Comparison of ENCODE assay signal across 8 mouse cellular contexts in the genomic region with DNA sequence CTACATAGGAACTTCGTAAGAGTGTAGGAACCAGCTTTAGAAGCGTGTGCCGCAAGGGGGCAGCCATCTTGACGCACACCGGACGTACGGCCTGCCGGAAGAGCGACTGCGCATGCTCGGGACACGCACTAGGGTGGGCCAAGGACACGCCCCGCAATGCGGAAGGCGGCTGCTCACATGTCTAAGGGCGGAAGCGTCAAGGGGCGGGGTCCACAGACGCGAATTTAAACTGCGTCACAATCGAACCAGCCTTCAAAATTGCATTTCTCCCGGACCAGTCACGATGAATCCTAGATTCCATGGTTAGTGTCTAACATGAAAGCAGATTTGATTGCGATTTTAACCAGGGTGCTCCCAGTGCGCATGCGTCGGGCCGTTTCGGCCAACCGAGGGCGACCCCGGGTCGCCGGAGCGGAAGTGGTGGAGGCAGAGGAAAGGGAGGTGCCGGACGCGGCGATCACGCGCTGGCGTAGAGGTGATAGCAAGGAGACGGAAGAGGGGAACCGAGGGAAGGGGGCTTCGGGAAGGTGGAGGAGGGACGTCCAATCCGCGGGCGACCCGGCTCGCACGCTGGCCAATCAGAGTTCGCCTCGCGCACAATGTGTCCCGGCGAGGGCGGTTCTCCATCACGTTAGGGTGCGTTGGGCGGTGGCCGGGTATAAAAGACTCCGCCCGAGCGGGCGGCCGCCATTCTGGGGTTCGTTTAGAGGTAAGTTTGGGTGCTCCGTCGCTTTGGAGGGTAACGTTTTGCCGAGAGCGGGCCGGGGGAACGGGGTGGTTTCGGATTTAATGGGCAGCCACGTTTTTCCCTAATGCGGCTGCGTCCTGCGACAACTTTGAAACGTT. TPM values are rescaled to one million over a fixed set of nuclear protein-coding genes. Genes with fewer than 3 reads are reported as not detected.
A peak's percentile ranks its signal among the peaks of the same experiment; 100 is the strongest.
DNase-seq lines count a peak whose midpoint lies in the region; ATAC-seq lines count a peak whose summit lies in the region.

A gene (minus strand): TSS at position 93 of the 846 bp plus-strand sequence.
A gene (plus strand): TSS at position 138 of the 846 bp plus-strand sequence.

- ATAC-seq in erythroblast, adult 5-6 weeks (replicated peaks; ENCODE audit: low FRiP score, poor library complexity, severe bottlenecking): peak; percentile 74
- peak; percentile 95 for ATAC-seq in kidney, embryonic 15.5 days (replicated peaks; ENCODE audit: low FRiP score)
- peak; percentile 76 for ATAC-seq in monocyte, adult 5-6 weeks (replicated peaks; ENCODE audit: insufficient number of reproducible peaks, low FRiP score, low TSS enrichment, poor library complexity, severe bottlenecking)

- H3K36me3 ChIP-seq in heart, embryonic 10.5 days: peaks cover 36% of the 10 kb centered on the region
- peaks cover 33% of the 10 kb centered on the region for H3K36me3 ChIP-seq in kidney, embryonic 15.5 days

- H3K4me1 ChIP-seq in heart, embryonic 10.5 days: peaks cover 25% of the 10 kb centered on the region
- peaks cover 37% of the 10 kb centered on the region for H3K4me1 ChIP-seq in kidney, embryonic 15.5 days

- DNase-seq in B cell, adult 2 months: peak; percentile 97 to 98
- peak; percentile 100 for DNase-seq in brain, adult 2 months (ENCODE audit: low read depth, low spot score)
- peak; percentile 100 for DNase-seq in heart, embryonic 10.5 days (ENCODE audit: low spot score)
- DNase-seq in liver: peak; percentile 99
- DNase-seq in spleen, postnatal 4 days (ENCODE audit: low spot score in 2 of 2): peak; percentile 99 to 100

- H3K27ac ChIP-seq in heart, embryonic 10.5 days: peak within 1 kb of the TSS; percentile 98
- H3K27ac ChIP-seq in kidney, embryonic 15.5 days: peak within 1 kb of the TSS; percentile 98

- H3K4me3 ChIP-seq in heart, embryonic 10.5 days: peak within 1 kb of the TSS; percentile 80
- peak within 1 kb of the TSS; percentile 67 for H3K4me3 ChIP-seq in kidney, embryonic 15.5 days (replicated peaks)

- peak within 1 kb of the TSS; percentile 84 for H3K4me2 ChIP-seq in kidney, embryonic 15.5 days

- H3K27me3 ChIP-seq in heart, embryonic 10.5 days (ENCODE audit: insufficient read depth, poor library complexity, severe bottlenecking): no peaks in the 10 kb centered on the region
- no peaks in the 10 kb centered on the region for H3K27me3 ChIP-seq in kidney, embryonic 15.5 days

- 1% methylated on average over 83 of the region's 83 CpGs for WGBS in heart, embryonic 10.5 days
- under 1% methylated on average over 83 of the region's 83 CpGs for WGBS in kidney, embryonic 15.5 days

- no peaks in the 10 kb centered on the region for H3K9me3 ChIP-seq in heart, embryonic 10.5 days
- H3K9me3 ChIP-seq in kidney, embryonic 15.5 days (replicated peaks): no peaks in the 10 kb centered on the region

- H3K9ac ChIP-seq in kidney, embryonic 15.5 days: peak within 1 kb of the TSS; percentile 83

RNA-seq across cellular contexts. Expression of the first gene that starts in this region (rescaled TPM):
- 7.7 and 32.6 TPM in 2 replicates for total RNA-seq in erythroblast, adult 5-6 weeks (2015; ENCODE audit: low replicate concordance)
- total RNA-seq in erythroblast, adult 5-6 weeks (2017; ENCODE audit: low replicate concordance): 7.4 and 18.9 TPM in 2 replicates
- 99.5 and 111 TPM in 2 replicates for polyA plus RNA-seq in heart, embryonic 10.5 days (2016; fragmentation: Nextera tagmentation; extraction: Ambion mirVana)
- polyA plus RNA-seq in kidney, embryonic 15.5 days (2015; fragmentation: Nextera tagmentation; extraction: Ambion mirVana): 88.9 and 89.4 TPM in 2 replicates
- total RNA-seq in monocyte, adult 5-6 weeks (2017): 26.6 to 31.6 TPM (median 29.0 TPM) in 3 replicates

RNA-seq across cellular contexts. Expression of the second gene that starts in this region (rescaled TPM):
- 91.1 and 91.3 TPM in 2 replicates for total RNA-seq in erythroblast, adult 5-6 weeks (2015; ENCODE audit: low replicate concordance)
- 84.8 and 104 TPM in 2 replicates for total RNA-seq in erythroblast, adult 5-6 weeks (2017; ENCODE audit: low replicate concordance)
- polyA plus RNA-seq in heart, embryonic 10.5 days (2016; fragmentation: Nextera tagmentation; extraction: Ambion mirVana): 37.6 and 45.2 TPM in 2 replicates
- 47.5 and 47.6 TPM in 2 replicates for polyA plus RNA-seq in kidney, embryonic 15.5 days (2015; fragmentation: Nextera tagmentation; extraction: Ambion mirVana)
- 103 to 230 TPM (median 106 TPM) in 3 replicates for total RNA-seq in monocyte, adult 5-6 weeks (2017)

Comparison
In these comparisons a context has a peak if more than half of its experiments do, and no peak if none do; other contexts are left out.
1. Peak in every context shown above with its lines: DNase-seq, ATAC-seq, H3K4me3 ChIP-seq and H3K27ac ChIP-seq.